ENCODE assay signal across 11 mouse cellular contexts in genomic region chr15:83445383-83445782, GRCm38 (mm10). TPM values are rescaled to one million over a fixed set of nuclear protein-coding genes. Genes with fewer than 3 reads are reported as not detected.
A peak's percentile ranks its signal among the peaks of the same experiment; 100 is the strongest.
DNase-seq lines count a peak whose midpoint lies in the region; ATAC-seq and TF ChIP-seq lines count a peak whose summit lies in the region.
"Had no signal": no experiment of that assay in that cellular context is flagged by ENCODE, and none has a peak within 500 bp of the region (broad histone marks: within the 10 kb centered on the region; RNA-seq: fewer than 3 reads in every experiment).

No protein-coding gene starts in this region.

- no peaks in the 10 kb centered on the region for H3K27me3 ChIP-seq in forebrain, embryonic 14.5 days (replicated peaks; ENCODE audit: control insufficient read depth, insufficient read depth, low read length)
- H3K27me3 ChIP-seq in forebrain, embryonic 11.5 days (ENCODE audit: control insufficient read depth, insufficient read depth, low read length): no peaks in the 10 kb centered on the region
- H3K27me3 ChIP-seq in liver, postnatal 0 days (ENCODE audit: insufficient read depth, low read length): no peaks in the 10 kb centered on the region
- H3K27me3 ChIP-seq in liver, embryonic 11.5 days (replicated peaks; ENCODE audit: control insufficient read depth, insufficient read depth, low read length): no peaks in the 10 kb centered on the region
- no peaks in the 10 kb centered on the region for H3K27me3 ChIP-seq in embryonic facial prominence, embryonic 13.5 days
- no peaks in the 10 kb centered on the region for H3K27me3 ChIP-seq in limb, embryonic 14.5 days (ENCODE audit: control insufficient read depth, insufficient read depth, low read length)
- H3K27me3 ChIP-seq: midbrain, embryonic 12.5 days had no signal

- H3K9ac ChIP-seq in forebrain, embryonic 14.5 days (ENCODE audit: low read length): peak overlapping the region; percentile 21; the same call in 1 of the 2 replicates
- no peak overlapping the region for H3K9ac ChIP-seq in forebrain, embryonic 11.5 days (ENCODE audit: low read length)
- H3K9ac ChIP-seq in liver, postnatal 0 days (replicated peaks): no peak overlapping the region
- H3K9ac ChIP-seq in liver, embryonic 11.5 days (ENCODE audit: low read depth, low read length): no peak overlapping the region
- no peak overlapping the region for H3K9ac ChIP-seq in embryonic facial prominence, embryonic 13.5 days
- no peak overlapping the region for H3K9ac ChIP-seq in limb, embryonic 14.5 days (ENCODE audit: low read depth, low read length, severe bottlenecking)
- H3K9ac ChIP-seq: midbrain, embryonic 12.5 days had no signal

- WGBS in forebrain, embryonic 14.5 days: 64% methylated on average over 5 of the region's 5 CpGs
- 62% methylated on average over 5 of the region's 5 CpGs for WGBS in forebrain, embryonic 11.5 days
- WGBS in liver, postnatal 0 days (ENCODE audit: insufficient replicate concordance): 89% methylated on average over 5 of the region's 5 CpGs
- 81% methylated on average over 5 of the region's 5 CpGs for WGBS in liver, embryonic 11.5 days
- 56% methylated on average over 5 of the region's 5 CpGs for WGBS in embryonic facial prominence, embryonic 13.5 days
- WGBS in limb, embryonic 14.5 days: 79% methylated on average over 5 of the region's 5 CpGs

- H3K4me2 ChIP-seq in forebrain, embryonic 14.5 days (ENCODE audit: low read length): no peak overlapping the region
- no peak overlapping the region for H3K4me2 ChIP-seq in forebrain, embryonic 11.5 days (ENCODE audit: low read depth, low read length, severe bottlenecking)
- no peak overlapping the region for H3K4me2 ChIP-seq in liver, postnatal 0 days (ENCODE audit: low read depth, low read length)
- H3K4me2 ChIP-seq in liver, embryonic 11.5 days: no peak overlapping the region
- H3K4me2 ChIP-seq in embryonic facial prominence, embryonic 13.5 days: no peak overlapping the region
- no peak overlapping the region for H3K4me2 ChIP-seq in limb, embryonic 14.5 days (replicated peaks; ENCODE audit: low read depth, low read length, severe bottlenecking)
- H3K4me2 ChIP-seq: midbrain, embryonic 12.5 days had no signal

- H3K36me3 ChIP-seq in forebrain, embryonic 14.5 days (ENCODE audit: control insufficient read depth, insufficient read depth, low read length): no peaks in the 10 kb centered on the region
- no peaks in the 10 kb centered on the region for H3K36me3 ChIP-seq in forebrain, embryonic 11.5 days (ENCODE audit: control insufficient read depth, insufficient read depth, low read length)
- no peaks in the 10 kb centered on the region for H3K36me3 ChIP-seq in liver, postnatal 0 days (replicated peaks; ENCODE audit: insufficient read depth, low read length)
- H3K36me3 ChIP-seq in liver, embryonic 11.5 days (ENCODE audit: control insufficient read depth, insufficient read depth, low read length): no peaks in the 10 kb centered on the region
- no peaks in the 10 kb centered on the region for H3K36me3 ChIP-seq in embryonic facial prominence, embryonic 13.5 days
- H3K36me3 ChIP-seq in limb, embryonic 14.5 days (ENCODE audit: control insufficient read depth, insufficient read depth, low read length): no peaks in the 10 kb centered on the region
- H3K36me3 ChIP-seq: midbrain, embryonic 12.5 days had no signal

- TF ChIP-seq POLR2A in limb, embryonic 14.5 days (IDR thresholded peaks at IDR 0.05; ENCODE audit: borderline replicate concordance, extremely low read depth, insufficient read depth, insufficient read length): no peak

- H3K4me3 ChIP-seq in forebrain, embryonic 14.5 days (ENCODE audit: low read depth, low read length): no peak overlapping the region
- no peak overlapping the region for H3K4me3 ChIP-seq in forebrain, embryonic 11.5 days (ENCODE audit: low read depth, low read length)
- H3K4me3 ChIP-seq in liver, postnatal 0 days (ENCODE audit: low read depth, low read length): no peak overlapping the region
- no peak overlapping the region for H3K4me3 ChIP-seq in liver, embryonic 11.5 days (ENCODE audit: low read depth, low read length)
- H3K4me3 ChIP-seq in embryonic facial prominence, embryonic 13.5 days: no peak overlapping the region
- H3K4me3 ChIP-seq in limb, embryonic 14.5 days (replicated peaks; ENCODE audit: low read length): no peak overlapping the region
- H3K4me3 ChIP-seq: midbrain, embryonic 12.5 days had no signal

- ATAC-seq in forebrain, embryonic 14.5 days: no peak
- ATAC-seq in forebrain, embryonic 11.5 days (replicated peaks; ENCODE audit: low FRiP score): no peak
- no peak for ATAC-seq in liver, postnatal 0 days
- ATAC-seq in liver, embryonic 11.5 days (replicated peaks; ENCODE audit: low FRiP score): no peak
- ATAC-seq in embryonic facial prominence, embryonic 13.5 days (ENCODE audit: insufficient number of reproducible peaks, insufficient read depth, low FRiP score, low TSS enrichment, low read depth): no peak
- ATAC-seq in limb, embryonic 14.5 days (ENCODE audit: low FRiP score, low read depth): no peak

- no peak for DNase-seq in forebrain, embryonic 14.5 days (ENCODE audit: low spot score)
- DNase-seq in forebrain, embryonic 11.5 days (ENCODE audit: low spot score): no peak
- no peak for DNase-seq in liver, postnatal 0 days
- DNase-seq in liver, embryonic 11.5 days (ENCODE audit: low spot score): no peak
- DNase-seq in limb, embryonic 14.5 days (ENCODE audit: low spot score): no peak
- no peak for DNase-seq in urinary bladder, postnatal 25 days (ENCODE audit: low spot score)
- DNase-seq in cerebellum, postnatal 10 days: no peak
- DNase-seq: kidney, adult 2 months had no signal

- no peaks in the 10 kb centered on the region for H3K9me3 ChIP-seq in forebrain, embryonic 14.5 days (replicated peaks; ENCODE audit: control insufficient read depth, low read length)
- no peaks in the 10 kb centered on the region for H3K9me3 ChIP-seq in forebrain, embryonic 11.5 days (ENCODE audit: control insufficient read depth, low read length)
- H3K9me3 ChIP-seq in liver, postnatal 0 days (ENCODE audit: low read length): no peaks in the 10 kb centered on the region
- H3K9me3 ChIP-seq in liver, embryonic 11.5 days (ENCODE audit: control insufficient read depth, low read length): no peaks in the 10 kb centered on the region
- H3K9me3 ChIP-seq in embryonic facial prominence, embryonic 13.5 days: no peaks in the 10 kb centered on the region
- no peaks in the 10 kb centered on the region for H3K9me3 ChIP-seq in limb, embryonic 14.5 days (ENCODE audit: control insufficient read depth, low read length)
- H3K9me3 ChIP-seq: midbrain, embryonic 12.5 days had no signal

- H3K4me1 ChIP-seq in forebrain, embryonic 14.5 days (ENCODE audit: control insufficient read depth, insufficient read depth, low read length): 0 out of 2 replicates have a peak, but pooled peaks cover 2% of the 10 kb centered on the region
- no peaks in the 10 kb centered on the region for H3K4me1 ChIP-seq in forebrain, embryonic 11.5 days (replicated peaks; ENCODE audit: control insufficient read depth, insufficient read depth, low read length)
- H3K4me1 ChIP-seq in liver, postnatal 0 days (ENCODE audit: insufficient read depth): peaks cover 83% of the 10 kb centered on the region
- peaks cover 60% of the 10 kb centered on the region for H3K4me1 ChIP-seq in liver, embryonic 11.5 days (replicated peaks; ENCODE audit: control insufficient read depth, insufficient read depth, low read length)
- peaks cover 52% of the 10 kb centered on the region for H3K4me1 ChIP-seq in embryonic facial prominence, embryonic 13.5 days
- H3K4me1 ChIP-seq in limb, embryonic 14.5 days (ENCODE audit: control insufficient read depth, insufficient read depth, low read length): peaks cover 20% of the 10 kb centered on the region

- no peak for TF ChIP-seq EP300 in liver, postnatal 0 days (IDR thresholded peaks at IDR 0.05; ENCODE audit: low read depth)

- TF ChIP-seq CTCF in liver, postnatal 0 days (IDR thresholded peaks at IDR 0.05; ENCODE audit: low read depth): no peak

- no peak overlapping the region for H3K27ac ChIP-seq in forebrain, embryonic 14.5 days (ENCODE audit: low read depth, low read length)
- no peak overlapping the region for H3K27ac ChIP-seq in forebrain, embryonic 11.5 days (ENCODE audit: low read depth, low read length)
- 0 out of 2 replicates have a peak overlapping the region, but pooled peaks have one; percentile 12 for H3K27ac ChIP-seq in liver, postnatal 0 days (ENCODE audit: low read depth)
- H3K27ac ChIP-seq in liver, embryonic 11.5 days (ENCODE audit: low read depth, low read length): no peak overlapping the region; the same call in 1 of the 2 replicates
- 0 out of 2 replicates have a peak overlapping the region, but pooled peaks have one; percentile 16 for H3K27ac ChIP-seq in embryonic facial prominence, embryonic 13.5 days
- H3K27ac ChIP-seq in limb, embryonic 14.5 days (replicated peaks; ENCODE audit: low read depth, low read length): peak overlapping the region; percentile 35
- H3K27ac ChIP-seq: layer of hippocampus, adult 2 months; midbrain, embryonic 12.5 days had no signal

RNA-seq across cellular contexts. Expression of gene Pacsin2, which starts 19.0 kb away (rescaled TPM):
- 11.0 and 14.9 TPM in 2 replicates for polyA plus RNA-seq in forebrain, embryonic 14.5 days (2014; fragmentation: Nextera tagmentation; extraction: Ambion mirVana)
- 48.2 and 50.5 TPM in 2 replicates for polyA plus RNA-seq in forebrain, embryonic 11.5 days (2014; fragmentation: Nextera tagmentation; extraction: Ambion mirVana)
- polyA plus RNA-seq in liver, postnatal 0 days (2015; fragmentation: Nextera tagmentation; extraction: Ambion mirVana): 20.6 and 24.3 TPM in 2 replicates
- 82.9 and 89.3 TPM in 2 replicates for polyA plus RNA-seq in liver, embryonic 11.5 days (2014; fragmentation: Nextera tagmentation; extraction: Ambion mirVana)
- 49.4 and 49.6 TPM in 2 replicates for polyA plus RNA-seq in embryonic facial prominence, embryonic 13.5 days (2015; fragmentation: Nextera tagmentation; extraction: Ambion mirVana)
- 51.7 and 58.4 TPM in 2 replicates for polyA plus RNA-seq in limb, embryonic 14.5 days (2012; rRNA removed)
- polyA plus RNA-seq in limb, embryonic 14.5 days (2014; fragmentation: Nextera tagmentation; extraction: Ambion mirVana): 41.6 and 43.3 TPM in 2 replicates

Comparison
In these comparisons a context has a peak if more than half of its experiments do, and no peak if none do; other contexts are left out.
1. H3K27ac ChIP-seq: peak in liver, postnatal 0 days (single experiment), embryonic facial prominence, embryonic 13.5 days (single experiment) and limb, embryonic 14.5 days (single experiment); none in forebrain, embryonic 14.5 days (single experiment), forebrain, embryonic 11.5 days (single experiment) and liver, embryonic 11.5 days (single experiment).